Mouse (Mus musculus) large intestine, adult 2 months (tissue): Measurements from ENCODE around the gene Glyatl3. TPM values are rescaled to one million over a fixed set of nuclear protein-coding genes. Genes with fewer than 3 reads are reported as not detected.

Experiments
- DNase-seq: peaks from one replicate; pipeline ENCODE4 v3.0.0-alpha.2; 2012; ENCODE audit warnings: low read depth, low spot score
- WGBS: fragments of 180-500 bp; shearing (Covaris S2); methylation state at CpG from one replicate; pipeline ENCODE4 v1.1.7; 2018; 5-methylcytosine and 5-hydroxymethylcytosine counted together
- polyA plus RNA-seq: library from polyadenylated mRNA; depleted of rRNA; stranded (reverse); fragments of >200 nt; gene quantifications from 2 replicates; pipeline ENCODE4 v1.2.3, GENCODE M21; 2012; rRNA removed

Gene Glyatl3
- polyA plus RNA-seq, 1 experiment, result not detected

- WGBS, result 94% methylated on average over 6 of the region's 6 CpGs
- no peak for DNase-seq
These were observed 41.5 kb downstream of the Glyatl3 start for GRCm38 (mm10) chr17:40872626-40873025.

- WGBS, result 22% methylated on average over 10 of the region's 10 CpGs
These were observed 45.0 kb downstream of the Glyatl3 start for GRCm38 (mm10) chr17:40868952-40869747.

GRCm38 (mm10) chr17:40855065-40855464, 59.1 kb downstream of the Glyatl3 start:
- DNase-seq, result no peak

More at GRCm38 (mm10) chr17:40868952-40869747, 45.0 kb downstream of the Glyatl3 start:
- no peak for DNase-seq

Other genes with a start within 250 kb of the Glyatl3 start
- gene Esp1, start 187.2 kb downstream of the Glyatl3 start, polyA plus RNA-seq, result not detected in 2 replicates
- gene Crisp2, start 107.3 kb downstream of the Glyatl3 start, polyA plus RNA-seq, result not detected in 2 replicates
- gene Rhag, start 103.2 kb downstream of the Glyatl3 start, polyA plus RNA-seq, result not detected in 2 replicates
- 9.9 and 14.8 TPM in 2 replicates for gene 9130008F23Rik, start 33.8 kb downstream of the Glyatl3 start, polyA plus RNA-seq
- gene Mut, start 20.3 kb upstream of the Glyatl3 start, polyA plus RNA-seq, result 6.7 and 10.5 TPM in 2 replicates
- gene Cenpq, start 20.7 kb upstream of the Glyatl3 start, polyA plus RNA-seq, result 1.0 and 1.5 TPM in 2 replicates